Mouse (Mus musculus): ENCODE measurements around the gene Ppef2. TPM values are rescaled to one million over a fixed set of nuclear protein-coding genes. Genes with fewer than 3 reads are reported as not detected.

Ppef2 gene
- polyA plus RNA-seq, 1 experiment from 2014 or later = not detected

DNA sequence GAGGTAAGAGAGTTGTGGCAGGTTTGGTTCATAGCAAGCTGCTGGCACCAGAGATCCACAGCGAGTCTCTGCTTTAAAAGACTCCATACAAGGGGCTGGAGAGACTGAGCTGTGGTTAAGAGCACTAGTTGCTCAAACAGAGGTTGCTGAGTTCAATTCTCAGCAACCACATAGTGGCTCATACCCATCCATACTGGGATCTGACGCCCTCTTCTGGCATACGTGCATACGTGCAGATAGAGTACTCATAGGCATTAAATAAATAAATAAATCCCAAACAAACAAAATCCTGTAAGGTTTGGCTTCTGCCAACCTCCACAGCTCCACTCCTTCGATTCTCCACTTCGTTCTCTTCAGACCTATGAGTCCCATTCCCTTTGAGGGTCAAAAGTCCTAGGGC is 4.0 kb downstream of the Ppef2 start:
- no peak overlapping the region for H3K27ac ChIP-seq (replicated peaks; ENCODE audit: low read depth, low read length)
- H3K36me3 ChIP-seq (replicated peaks; ENCODE audit: control insufficient read depth, insufficient read depth, low read depth, low read length) = no peaks in the 10 kb centered on the region
- no peak overlapping the region for H3K4me2 ChIP-seq (ENCODE audit: low read depth, low read length)
- H3K9me3 ChIP-seq (replicated peaks; ENCODE audit: control insufficient read depth, low read length) = no peaks in the 10 kb centered on the region
- no peaks in the 10 kb centered on the region for H3K27me3 ChIP-seq (ENCODE audit: control insufficient read depth, insufficient read depth, low read length)
- H3K4me3 ChIP-seq (ENCODE audit: low read depth, low read length) = no peak overlapping the region
- no peak for DNase-seq (ENCODE audit: low spot score)
- 93% methylated on average over 6 of the region's 6 CpGs for WGBS
- H3K9ac ChIP-seq (replicated peaks; ENCODE audit: low read length) = no peak overlapping the region
- H3K4me1 ChIP-seq (ENCODE audit: control insufficient read depth, insufficient read depth, low read length) = no peaks in the 10 kb centered on the region
- ATAC-seq (replicated peaks; ENCODE audit: insufficient number of reproducible peaks, low FRiP score, low TSS enrichment, low read depth) = no peak

DNA sequence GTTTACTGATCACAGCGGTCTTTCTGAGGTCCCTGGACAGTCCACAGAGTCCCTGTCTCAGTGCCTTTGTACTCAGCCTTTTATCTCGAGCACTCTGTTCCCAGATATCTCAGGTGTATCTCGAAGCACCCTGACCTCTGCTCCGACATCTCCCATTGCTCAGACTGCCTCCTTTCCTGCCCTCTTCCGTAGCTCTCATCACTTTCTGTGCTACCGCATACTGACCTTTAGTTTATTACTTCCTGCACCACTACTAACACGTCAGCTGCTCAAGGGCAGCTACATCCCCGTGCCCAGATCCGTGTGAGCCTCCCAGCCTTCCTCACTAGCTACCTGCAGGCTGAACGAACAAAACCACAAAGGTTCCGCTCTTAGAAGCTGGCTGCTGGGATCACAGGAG is 7.5 kb downstream of the Ppef2 start:
- no peak for ATAC-seq (replicated peaks; ENCODE audit: insufficient number of reproducible peaks, low FRiP score, low TSS enrichment, low read depth)
- Histone ChIP-seq H3K9me3 (replicated peaks; ENCODE audit: control insufficient read depth, low read length) (no peaks in the 10 kb centered on the region), H3K27me3 (ENCODE audit: control insufficient read depth, insufficient read depth, low read length) (no peaks in the 10 kb centered on the region), H3K9ac (replicated peaks; ENCODE audit: low read length) (no peak overlapping the region), H3K36me3 (replicated peaks; ENCODE audit: control insufficient read depth, insufficient read depth, low read depth, low read length) (no peaks in the 10 kb centered on the region), H3K4me3 (ENCODE audit: low read depth, low read length) (no peak overlapping the region), H3K4me2 (ENCODE audit: low read depth, low read length) (no peak overlapping the region), H3K4me1 (ENCODE audit: control insufficient read depth, insufficient read depth, low read length) (no peaks in the 10 kb centered on the region), H3K27ac (replicated peaks; ENCODE audit: low read depth, low read length) (no peak overlapping the region)
- WGBS = 82% methylated on average over 11 of the region's 11 CpGs
- DNase-seq (ENCODE audit: low spot score) = no peak

DNA sequence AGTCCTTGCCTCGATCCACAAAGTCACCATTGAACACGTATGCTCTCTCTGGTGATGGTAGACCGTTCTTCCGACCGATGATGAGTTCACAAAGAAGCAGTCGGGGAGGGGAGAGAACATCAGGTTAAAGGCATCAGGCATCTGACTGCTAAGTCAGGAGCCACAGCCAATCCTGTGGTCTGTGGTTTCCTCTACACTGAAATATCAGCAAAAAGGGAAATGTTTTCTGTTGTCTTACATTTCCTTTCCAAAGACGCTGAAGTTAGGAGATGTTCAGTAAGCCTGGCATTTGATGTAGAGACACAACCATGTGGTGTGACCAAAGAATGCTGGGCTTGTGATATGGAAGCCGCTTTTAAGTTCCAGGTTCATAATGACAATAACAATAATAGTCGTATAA is 10.6 kb downstream of the Ppef2 start:
- DNase-seq (ENCODE audit: low spot score) (no peak), ATAC-seq (replicated peaks; ENCODE audit: insufficient number of reproducible peaks, low FRiP score, low TSS enrichment, low read depth) (no peak)
- H3K36me3 ChIP-seq (replicated peaks; ENCODE audit: control insufficient read depth, insufficient read depth, low read depth, low read length) = no peaks in the 10 kb centered on the region
- no peak overlapping the region for H3K4me3 ChIP-seq (ENCODE audit: low read depth, low read length)
- H3K9ac ChIP-seq (replicated peaks; ENCODE audit: low read length) = no peak overlapping the region
- no peaks in the 10 kb centered on the region for H3K4me1 ChIP-seq (ENCODE audit: control insufficient read depth, insufficient read depth, low read length)
- 88% methylated on average over 9 of the region's 9 CpGs for WGBS
- H3K27ac ChIP-seq (replicated peaks; ENCODE audit: low read depth, low read length) = no peak overlapping the region
- no peaks in the 10 kb centered on the region for H3K9me3 ChIP-seq (replicated peaks; ENCODE audit: control insufficient read depth, low read length)
- H3K27me3 ChIP-seq (ENCODE audit: control insufficient read depth, insufficient read depth, low read length) = no peaks in the 10 kb centered on the region
- no peak overlapping the region for H3K4me2 ChIP-seq (ENCODE audit: low read depth, low read length)

DNA sequence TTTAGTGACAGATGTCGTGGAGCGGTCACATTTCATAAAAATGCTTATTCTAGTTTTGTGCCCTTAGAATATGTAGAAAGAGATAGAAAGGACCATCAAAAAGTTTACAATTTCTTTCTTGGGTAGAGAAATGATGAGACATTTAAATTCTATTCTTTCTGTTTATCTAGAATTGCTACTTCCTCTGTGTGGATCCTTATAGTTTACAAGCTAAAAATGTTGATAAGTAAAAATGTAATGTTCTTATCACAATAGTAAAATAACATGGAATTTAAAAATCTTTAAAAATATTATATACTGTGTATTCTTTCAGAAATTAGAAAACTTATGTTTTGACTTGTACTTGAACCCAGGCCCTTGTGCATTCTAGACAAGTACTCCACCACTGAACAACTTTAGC is 11.2 kb downstream of the Ppef2 start:
- no peak for ATAC-seq (replicated peaks; ENCODE audit: insufficient number of reproducible peaks, low FRiP score, low TSS enrichment, low read depth)
- Histone ChIP-seq H3K27ac (replicated peaks; ENCODE audit: low read depth, low read length) (no peak overlapping the region), H3K9me3 (replicated peaks; ENCODE audit: control insufficient read depth, low read length) (no peaks in the 10 kb centered on the region), H3K36me3 (replicated peaks; ENCODE audit: control insufficient read depth, insufficient read depth, low read depth, low read length) (no peaks in the 10 kb centered on the region), H3K9ac (replicated peaks; ENCODE audit: low read length) (no peak overlapping the region), H3K27me3 (ENCODE audit: control insufficient read depth, insufficient read depth, low read length) (no peaks in the 10 kb centered on the region), H3K4me2 (ENCODE audit: low read depth, low read length) (no peak overlapping the region), H3K4me3 (ENCODE audit: low read depth, low read length) (no peak overlapping the region), H3K4me1 (ENCODE audit: control insufficient read depth, insufficient read depth, low read length) (no peaks in the 10 kb centered on the region)
- DNase-seq (ENCODE audit: low spot score) = no peak
- 100% methylated on average over 2 of the region's 2 CpGs for WGBS

DNA sequence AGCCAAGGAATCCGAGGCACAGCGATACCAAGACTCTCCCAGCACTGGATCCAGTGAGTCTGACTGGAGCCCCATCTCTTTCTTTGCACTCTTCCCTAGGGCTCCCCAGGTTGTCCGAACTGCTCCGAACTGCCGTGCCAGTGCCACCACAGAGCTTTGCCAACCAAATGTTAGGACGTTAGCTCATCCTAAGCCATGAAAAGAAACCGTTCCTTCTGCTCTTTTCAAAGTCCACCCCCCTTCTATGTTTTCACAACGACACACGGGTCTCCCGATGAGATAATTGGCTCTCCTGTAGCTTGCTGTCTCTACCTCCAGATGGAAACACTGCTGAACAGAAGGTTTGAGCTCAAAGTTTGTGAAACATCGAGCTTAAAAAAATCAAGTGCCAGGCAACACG is 15.3 kb downstream of the Ppef2 start:
- WGBS = 90% methylated on average over 12 of the region's 12 CpGs
- Histone ChIP-seq H3K9ac (replicated peaks; ENCODE audit: low read length) (no peak overlapping the region), H3K9me3 (replicated peaks; ENCODE audit: control insufficient read depth, low read length) (no peaks in the 10 kb centered on the region), H3K27ac (replicated peaks; ENCODE audit: low read depth, low read length) (no peak overlapping the region), H3K4me3 (ENCODE audit: low read depth, low read length) (no peak overlapping the region), H3K4me2 (ENCODE audit: low read depth, low read length) (no peak overlapping the region), H3K36me3 (replicated peaks; ENCODE audit: control insufficient read depth, insufficient read depth, low read depth, low read length) (no peaks in the 10 kb centered on the region), H3K27me3 (ENCODE audit: control insufficient read depth, insufficient read depth, low read length) (no peaks in the 10 kb centered on the region), H3K4me1 (ENCODE audit: control insufficient read depth, insufficient read depth, low read length) (no peaks in the 10 kb centered on the region)
- no peak for DNase-seq (ENCODE audit: low spot score)
- no peak for ATAC-seq (replicated peaks; ENCODE audit: insufficient number of reproducible peaks, low FRiP score, low TSS enrichment, low read depth)

DNA sequence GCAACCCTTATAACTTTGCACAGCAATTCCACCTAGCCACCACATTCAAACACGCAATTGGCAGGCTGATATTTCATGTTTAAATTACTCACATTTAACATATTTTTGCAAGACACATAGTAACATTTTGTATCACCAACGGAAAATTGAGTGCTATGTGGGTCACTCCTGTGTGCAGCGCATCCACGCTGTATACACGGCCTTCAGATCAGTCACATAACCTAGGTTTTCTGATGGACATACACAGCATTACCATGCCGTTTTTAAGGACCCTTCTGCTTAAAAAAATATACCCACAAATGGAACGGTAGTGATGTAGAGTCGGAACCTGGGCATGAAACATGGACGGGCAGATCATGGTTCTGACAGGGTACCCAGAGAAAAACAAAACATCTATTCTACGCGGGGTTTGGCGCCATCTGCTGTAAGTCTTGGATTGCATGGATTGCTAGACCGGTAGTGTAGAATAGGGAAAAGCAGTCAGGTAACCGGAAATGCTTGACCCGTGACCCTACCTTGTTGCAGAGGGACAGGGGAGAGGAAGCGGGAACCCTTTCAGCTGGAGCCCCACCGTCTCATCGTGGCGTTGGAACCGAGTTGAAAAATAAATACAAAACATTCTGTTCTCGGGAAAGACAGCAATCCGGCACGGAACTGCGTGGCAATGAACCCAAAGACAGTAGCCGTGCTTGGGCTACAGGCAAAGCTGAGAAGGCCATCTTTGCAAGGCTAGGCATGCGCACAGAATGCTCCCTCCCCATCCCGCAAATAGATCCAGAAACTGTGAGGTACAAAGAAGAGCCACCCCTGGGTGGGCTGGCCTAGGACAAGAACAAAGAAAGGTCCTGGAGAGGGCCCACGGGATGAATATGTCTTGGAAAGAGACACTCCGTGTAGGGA is 16.5 kb downstream of the Ppef2 start:
- Histone ChIP-seq H3K9ac (replicated peaks; ENCODE audit: low read length) (no peak overlapping the region), H3K4me3 (ENCODE audit: low read depth, low read length) (no peak overlapping the region), H3K36me3 (replicated peaks; ENCODE audit: control insufficient read depth, insufficient read depth, low read depth, low read length) (no peaks in the 10 kb centered on the region), H3K9me3 (replicated peaks; ENCODE audit: control insufficient read depth, low read length) (no peaks in the 10 kb centered on the region), H3K27ac (replicated peaks; ENCODE audit: low read depth, low read length) (no peak overlapping the region), H3K4me1 (ENCODE audit: control insufficient read depth, insufficient read depth, low read length) (no peaks in the 10 kb centered on the region), H3K27me3 (ENCODE audit: control insufficient read depth, insufficient read depth, low read length) (no peaks in the 10 kb centered on the region), H3K4me2 (ENCODE audit: low read depth, low read length) (peak overlapping the region; percentile 5; the same call in 1 of the 2 replicates)
- ATAC-seq (replicated peaks; ENCODE audit: insufficient number of reproducible peaks, low FRiP score, low TSS enrichment, low read depth) = no peak; the same call in 1 of the 2 replicates
- peak; percentile 82 for DNase-seq (ENCODE audit: low spot score)
- WGBS = 47% methylated on average over 29 of the region's 29 CpGs

DNA sequence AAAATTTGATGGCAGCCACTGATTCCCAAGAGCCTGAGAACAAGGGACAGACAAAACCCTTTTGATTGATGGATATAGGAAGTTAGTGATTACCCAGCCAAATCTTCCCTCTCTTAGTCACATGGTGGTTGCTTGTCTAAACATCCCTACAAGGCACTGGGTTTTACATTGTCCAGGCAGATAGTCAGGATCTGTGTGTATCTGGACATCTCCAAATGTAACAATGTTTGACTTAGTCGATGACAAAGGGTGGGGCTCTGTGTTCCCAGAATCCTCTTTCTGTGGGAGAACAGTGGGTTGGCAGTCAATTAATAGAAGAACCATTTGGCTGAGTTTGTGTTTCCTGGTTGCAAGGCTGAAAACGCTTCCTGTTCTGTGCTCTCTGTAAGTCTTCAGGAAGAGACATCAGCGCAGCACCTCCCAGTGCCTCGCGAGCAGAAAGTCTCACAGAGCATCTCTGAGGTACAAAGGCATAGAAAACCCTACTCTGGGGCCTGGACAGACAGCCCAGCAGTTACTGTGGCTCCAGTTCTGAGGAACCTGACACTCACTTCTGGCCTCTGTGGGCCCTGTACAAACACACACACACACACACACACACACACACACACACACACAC is 21.0 kb downstream of the Ppef2 start:
- no peak overlapping the region for H3K9ac ChIP-seq (replicated peaks; ENCODE audit: low read length)

DNA sequence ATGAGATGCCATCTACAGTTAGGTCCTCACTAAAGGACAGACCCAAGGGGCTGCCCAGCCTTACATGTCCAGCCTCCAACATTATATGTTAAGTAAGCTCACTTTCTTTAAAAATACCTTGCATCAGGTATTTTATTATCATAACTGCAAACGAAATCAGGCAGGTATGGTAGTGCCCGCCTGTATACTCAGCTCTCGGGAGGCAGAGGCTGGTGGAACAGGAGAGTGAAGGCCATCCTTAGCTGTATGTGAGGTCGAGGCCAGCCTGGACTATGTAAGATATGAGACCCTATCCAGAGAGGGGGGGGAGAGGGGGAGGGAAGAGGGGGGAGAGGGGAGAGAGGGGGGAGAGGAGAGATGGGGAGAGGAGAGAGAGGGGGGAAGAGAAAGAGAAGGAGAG is 22.7 kb downstream of the Ppef2 start:
- H3K27me3 ChIP-seq (ENCODE audit: control insufficient read depth, insufficient read depth, low read length) = no peaks in the 10 kb centered on the region
- no peaks in the 10 kb centered on the region for H3K36me3 ChIP-seq (replicated peaks; ENCODE audit: control insufficient read depth, insufficient read depth, low read depth, low read length)
- no peak overlapping the region for H3K4me3 ChIP-seq (ENCODE audit: low read depth, low read length)
- ATAC-seq (replicated peaks; ENCODE audit: insufficient number of reproducible peaks, low FRiP score, low TSS enrichment, low read depth) (no peak), DNase-seq (ENCODE audit: low spot score) (no peak)
- no peaks in the 10 kb centered on the region for H3K4me1 ChIP-seq (ENCODE audit: control insufficient read depth, insufficient read depth, low read length)
- H3K4me2 ChIP-seq (ENCODE audit: low read depth, low read length) = no peak overlapping the region
- no peaks in the 10 kb centered on the region for H3K9me3 ChIP-seq (replicated peaks; ENCODE audit: control insufficient read depth, low read length)
- no peak overlapping the region for H3K27ac ChIP-seq (replicated peaks; ENCODE audit: low read depth, low read length)
- H3K9ac ChIP-seq (replicated peaks; ENCODE audit: low read length) = no peak overlapping the region
- WGBS = 90% methylated on average over 4 of the region's 4 CpGs

More for the DNA sequence above, 21.0 kb downstream of the Ppef2 start:
- ATAC-seq (replicated peaks; ENCODE audit: insufficient number of reproducible peaks, low FRiP score, low TSS enrichment, low read depth) (no peak), DNase-seq (ENCODE audit: low spot score) (no peak)
- H3K27ac ChIP-seq (replicated peaks; ENCODE audit: low read depth, low read length) = no peak overlapping the region
- no peaks in the 10 kb centered on the region for H3K9me3 ChIP-seq (replicated peaks; ENCODE audit: control insufficient read depth, low read length)
- no peaks in the 10 kb centered on the region for H3K27me3 ChIP-seq (ENCODE audit: control insufficient read depth, insufficient read depth, low read length)
- no peaks in the 10 kb centered on the region for H3K4me1 ChIP-seq (ENCODE audit: control insufficient read depth, insufficient read depth, low read length)
- H3K36me3 ChIP-seq (replicated peaks; ENCODE audit: control insufficient read depth, insufficient read depth, low read depth, low read length) = no peaks in the 10 kb centered on the region
- 65% methylated on average over 5 of the region's 5 CpGs for WGBS
- H3K4me3 ChIP-seq (ENCODE audit: low read depth, low read length) = no peak overlapping the region
- H3K4me2 ChIP-seq (ENCODE audit: low read depth, low read length) = no peak overlapping the region

Measured in embryonic facial prominence, embryonic 11.5 days (tissue).